Mouse (Mus musculus) lung, embryonic 14.5 days (tissue): ENCODE results near the gene Trip11. TPM values are rescaled to one million over a fixed set of nuclear protein-coding genes. Genes with fewer than 3 reads are reported as not detected.

Experiments used
- ATAC-seq: fragments of 200-750 bp; cut with Nextera tagmentation; 2 replicates; pipeline ENCODE4 v1.8.0; 2017; ENCODE audit warnings: mild to moderate bottlenecking, moderate TSS enrichment, moderate library complexity; ENCODE audit not compliant: insufficient read depth
- DNase-seq: peaks from one replicate; pipeline ENCODE4 v3.0.0-alpha.2; 2015
- H3K27ac ChIP-seq: fragments of 300-500 bp; sonication (generic); 2 replicates; pipeline ENCODE4 v1.5.1; 2014; ENCODE audit warnings: low read depth, mild to moderate bottlenecking, moderate library complexity
- H3K27me3 ChIP-seq: fragments of 300-500 bp; sonication (generic); 2 replicates; pipeline ENCODE4 v1.6.1; 2014; ENCODE audit warnings: low read length, control low read depth; ENCODE audit not compliant: insufficient read depth
- H3K36me3 ChIP-seq: fragments of 300-500 bp; sonication (generic); 2 replicates; pipeline ENCODE4 v1.6.1; 2014; ENCODE audit warnings: control low read depth; ENCODE audit not compliant: insufficient read depth
- H3K4me1 ChIP-seq: fragments of 300-500 bp; sonication (generic); 2 replicates; pipeline ENCODE4 v1.6.1; 2014; ENCODE audit warnings: antibody characterized with exemption, control low read depth; ENCODE audit not compliant: insufficient read depth
- H3K4me2 ChIP-seq: fragments of 300-500 bp; sonication (generic); 2 replicates; pipeline ENCODE4 v1.6.1; 2014; ENCODE audit warnings: mild to moderate bottlenecking
- H3K4me3 ChIP-seq: fragments of 300-500 bp; sonication (generic); 2 replicates; pipeline ENCODE4 v1.5.1; 2014; ENCODE audit warnings: low read depth, low read length
- H3K9ac ChIP-seq: fragments of 300-500 bp; sonication (generic); 2 replicates; pipeline ENCODE4 v1.6.1; 2014
- H3K9me3 ChIP-seq: fragments of 300-500 bp; sonication (generic); 2 replicates; pipeline ENCODE4 v1.6.1; 2016; ENCODE audit warnings: low read depth, low read length, control low read depth
- CTCF ChIP-seq: IDR thresholded peaks from 2 replicates; pipeline ENCODE4 v1.5.1; 2016; ENCODE audit warnings: antibody characterized with exemption, low read depth
- WGBS: fragments of 180-500 bp; shearing (Covaris S2); extraction: QIAGEN DNeasy Blood & Tissue Kit; methylation state at CpG from one replicate; pipeline ENCODE4 v1.1.7; 2014; 5-methylcytosine and 5-hydroxymethylcytosine counted together
- polyA plus RNA-seq: library from polyadenylated mRNA; unstranded; fragments of >200 nt; fragmentation: Nextera tagmentation; extraction: Ambion mirVana; gene quantifications from 2 replicates; pipeline ENCODE4 v1.2.1, GENCODE M21; 2014

Trip11 gene
- polyA plus RNA-seq, 1 experiment from 2014 or later: 25.9 TPM

DNA sequence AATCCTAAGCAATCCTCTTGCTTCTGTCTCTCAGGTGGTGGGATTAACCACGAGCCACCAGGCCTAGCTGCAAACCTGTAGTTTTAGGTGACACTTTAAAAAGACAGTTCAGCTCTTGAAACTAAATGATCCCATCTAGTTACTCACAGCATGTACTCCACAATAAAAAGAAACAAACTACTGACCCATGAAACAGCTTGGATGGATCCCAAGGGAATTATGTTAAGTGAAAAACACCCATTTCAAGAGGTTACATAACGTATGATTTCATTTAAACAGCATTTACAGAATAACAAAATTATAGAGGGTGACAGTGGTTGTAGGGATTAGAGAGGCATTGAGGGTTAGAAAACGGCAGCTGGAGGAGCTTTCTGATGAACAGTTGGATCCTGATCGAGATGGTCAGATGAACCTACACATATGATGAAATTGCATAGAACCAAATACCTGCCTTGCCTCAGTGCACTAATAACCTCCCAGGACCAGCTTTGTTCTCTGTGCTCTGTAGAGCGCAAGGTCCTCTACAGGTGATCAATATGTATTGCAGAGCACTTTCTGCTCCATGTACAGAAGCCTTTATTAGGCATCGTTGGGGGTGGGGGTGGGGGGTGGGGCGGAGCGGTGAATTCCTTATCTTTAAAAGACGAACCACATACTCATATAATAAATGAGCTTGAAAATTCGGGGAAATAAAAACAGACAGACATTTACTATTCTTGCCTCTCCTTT lies 76.4 kb downstream of the Trip11 start:
- H3K4me3 ChIP-seq: no peak overlapping the region
- TF ChIP-seq CTCF: no peak
- no peak overlapping the region for H3K9ac ChIP-seq
- no peaks in the 10 kb centered on the region for H3K27me3 ChIP-seq
- no peaks in the 10 kb centered on the region for H3K4me1 ChIP-seq
- DNase-seq: no peak
- H3K4me2 ChIP-seq: no peak overlapping the region
- ATAC-seq: no peak
- WGBS: 85% methylated on average over 10 of the region's 10 CpGs
- H3K36me3 ChIP-seq: peaks cover 33% of the 10 kb centered on the region
- no peaks in the 10 kb centered on the region for H3K9me3 ChIP-seq
- H3K27ac ChIP-seq: no peak overlapping the region

DNA sequence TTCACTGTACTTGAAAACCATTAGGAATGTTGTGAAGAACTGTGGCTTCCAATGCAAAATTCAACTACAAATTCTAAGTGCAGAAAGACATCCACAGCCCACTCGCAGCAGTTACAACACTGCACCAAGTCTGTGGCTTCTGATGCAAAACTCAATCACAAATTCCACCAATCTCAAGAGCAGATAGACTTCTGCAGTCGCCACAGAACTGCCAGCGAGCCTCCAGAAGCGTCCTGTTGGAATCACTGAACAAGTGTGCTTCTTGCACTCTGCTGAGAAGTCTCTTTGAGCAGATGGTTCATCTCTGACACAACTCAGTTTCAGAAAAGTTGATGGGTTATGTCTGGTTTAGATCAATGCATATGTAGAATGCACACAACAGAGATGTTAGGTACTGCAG lies 78.4 kb downstream of the Trip11 start:
- no peak overlapping the region for H3K9ac ChIP-seq

DNA sequence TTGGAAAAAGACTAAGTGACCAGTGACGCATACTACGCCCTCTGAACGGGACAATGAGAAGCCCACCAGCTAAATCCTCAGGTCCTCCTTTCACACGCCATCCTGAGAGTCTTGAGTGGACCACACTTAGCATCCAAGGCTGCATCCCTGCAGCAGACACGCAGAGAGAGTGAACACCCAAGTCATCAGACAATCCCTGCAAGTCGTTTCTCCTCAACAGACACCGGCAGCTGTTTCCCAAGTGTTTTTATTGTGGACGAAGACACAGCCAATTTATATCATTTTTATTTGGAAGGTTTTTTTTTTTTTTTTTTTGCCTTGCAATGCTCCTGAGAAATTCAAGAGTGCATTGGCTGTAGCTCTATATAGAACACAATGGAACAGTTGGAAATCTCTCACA lies 79.3 kb downstream of the Trip11 start:
- Histone ChIP-seq H3K36me3 (peaks cover 33% of the 10 kb centered on the region), H3K27me3 (no peaks in the 10 kb centered on the region), H3K9me3 (no peaks in the 10 kb centered on the region), H3K4me1 (no peaks in the 10 kb centered on the region), H3K4me2 (no peak overlapping the region), H3K27ac (no peak overlapping the region), H3K9ac (no peak overlapping the region), H3K4me3 (no peak overlapping the region)
- DNase-seq: peak; percentile 23
- no peak for ATAC-seq
- WGBS: 57% methylated on average over 8 of the region's 8 CpGs
- no peak for TF ChIP-seq CTCF

More for the DNA sequence above, 78.4 kb downstream of the Trip11 start:
- WGBS: 61% methylated on average over 4 of the region's 4 CpGs
- Histone ChIP-seq H3K27me3 (no peaks in the 10 kb centered on the region), H3K27ac (no peak overlapping the region), H3K4me3 (no peak overlapping the region), H3K4me1 (no peaks in the 10 kb centered on the region), H3K9me3 (no peaks in the 10 kb centered on the region), H3K4me2 (no peak overlapping the region), H3K36me3 (peaks cover 33% of the 10 kb centered on the region)
- DNase-seq (peak; percentile 66), ATAC-seq (no peak; the same call in 1 of the 2 replicates)
- TF ChIP-seq CTCF: no peak

DNA sequence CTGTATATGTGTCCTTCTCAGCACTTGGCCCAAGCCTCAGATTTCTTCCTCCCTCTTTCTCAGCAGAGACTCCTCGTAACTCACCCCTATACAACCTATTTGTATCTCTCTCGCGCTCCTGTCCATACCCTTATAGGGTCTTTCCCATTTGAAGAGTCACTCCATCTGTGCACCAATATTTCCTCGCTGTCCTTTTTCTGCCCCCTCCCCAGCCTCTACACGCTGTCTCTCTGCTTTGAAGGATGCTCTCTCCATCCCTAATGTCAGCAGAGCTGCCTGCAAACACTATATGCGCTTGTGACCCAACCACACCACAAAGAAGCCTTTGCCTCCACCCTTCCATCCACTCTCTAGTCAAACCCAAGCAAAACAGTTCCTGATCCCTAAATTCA lies 80.0 kb downstream of the Trip11 start:
- Histone ChIP-seq H3K27ac (no peak overlapping the region), H3K4me1 (no peaks in the 10 kb centered on the region), H3K4me2 (no peak overlapping the region), H3K36me3 (peaks cover 29% of the 10 kb centered on the region), H3K9me3 (no peaks in the 10 kb centered on the region), H3K4me3 (no peak overlapping the region), H3K9ac (no peak overlapping the region), H3K27me3 (no peaks in the 10 kb centered on the region)
- no peak for TF ChIP-seq CTCF
- WGBS: 72% methylated on average over 6 of the region's 6 CpGs
- DNase-seq (no peak), ATAC-seq (peak; percentile 21; the same call in 1 of the 2 replicates)

DNA sequence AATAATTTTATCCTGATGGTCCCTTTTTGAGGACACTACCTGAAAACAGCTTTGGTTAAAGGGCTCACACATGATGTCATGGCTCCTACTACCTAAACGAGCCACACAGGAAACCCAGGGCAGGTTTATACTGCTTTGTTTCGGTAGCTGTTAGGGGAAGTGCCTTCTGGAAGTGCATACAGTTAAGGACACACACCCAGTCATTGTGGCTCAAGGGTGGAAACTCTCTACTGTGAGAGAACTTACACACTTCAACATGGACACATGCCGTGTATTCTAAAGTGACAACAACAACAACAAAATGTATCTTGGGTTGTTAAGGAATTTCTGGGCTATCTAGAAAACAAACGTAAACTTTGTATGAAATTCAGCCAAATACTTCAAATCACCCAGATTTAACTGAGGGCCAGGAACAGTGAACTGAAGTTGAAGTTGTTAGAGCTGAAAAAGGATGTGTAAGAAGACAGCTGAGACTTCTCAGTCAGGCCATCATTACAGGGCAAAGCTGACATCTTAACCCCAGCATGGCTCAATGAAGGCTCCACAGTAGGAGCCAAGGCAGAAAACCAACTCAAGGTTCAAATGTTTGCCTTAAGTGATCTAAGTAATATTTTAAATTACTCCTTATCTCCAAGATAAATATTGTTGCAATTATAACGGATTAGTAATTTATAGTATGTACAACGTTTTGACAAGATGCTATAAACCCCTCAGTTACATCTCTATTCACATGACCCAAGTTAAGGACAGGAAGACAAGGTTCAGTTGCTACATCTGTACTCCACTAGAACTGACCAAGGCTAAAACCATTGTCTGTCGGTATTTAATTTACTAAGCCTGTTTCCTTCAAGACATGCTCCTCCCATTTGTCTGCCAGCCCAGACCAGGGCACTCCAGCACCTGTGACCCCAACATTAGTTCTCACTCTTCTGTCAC lies 80.6 kb downstream of the Trip11 start:
- DNase-seq (peak; percentile 58), ATAC-seq (peak; percentile 56)
- H3K36me3 ChIP-seq: peaks cover 22% of the 10 kb centered on the region
- H3K27me3 ChIP-seq: no peaks in the 10 kb centered on the region
- no peak overlapping the region for H3K4me3 ChIP-seq
- no peak for TF ChIP-seq CTCF
- H3K4me2 ChIP-seq: no peak overlapping the region
- no peak overlapping the region for H3K27ac ChIP-seq
- WGBS: 44% methylated on average over 7 of the region's 7 CpGs
- H3K9me3 ChIP-seq: no peaks in the 10 kb centered on the region
- H3K4me1 ChIP-seq: no peaks in the 10 kb centered on the region
- no peak overlapping the region for H3K9ac ChIP-seq

DNA sequence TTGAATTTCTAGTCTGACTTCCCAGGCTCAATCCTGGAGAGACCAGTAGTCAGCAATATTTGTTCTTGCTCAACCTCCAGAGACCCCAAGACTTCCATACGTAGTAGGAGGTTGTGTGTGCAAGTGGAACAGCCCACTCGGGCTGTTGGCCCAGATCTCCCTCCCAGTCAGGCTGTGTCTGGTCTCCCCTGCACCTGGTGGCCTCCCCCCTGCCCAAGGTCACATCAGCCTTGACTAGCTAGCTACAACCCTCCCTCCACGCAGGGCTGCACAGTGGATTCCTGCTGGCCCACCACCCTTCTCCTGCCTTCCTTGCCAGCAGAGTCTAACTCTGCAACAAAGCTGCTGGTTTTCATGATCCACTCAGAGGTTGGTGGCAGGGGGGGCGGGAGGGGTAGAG lies 81.8 kb downstream of the Trip11 start:
- DNase-seq (no peak), ATAC-seq (0 out of 2 replicates have a peak, but pooled peaks have one; percentile 26)
- Histone ChIP-seq H3K9ac (no peak overlapping the region), H3K4me1 (no peaks in the 10 kb centered on the region), H3K4me2 (no peak overlapping the region), H3K27ac (peak overlapping the region; percentile 7; the same call in 1 of the 2 replicates), H3K27me3 (no peaks in the 10 kb centered on the region), H3K9me3 (no peaks in the 10 kb centered on the region), H3K4me3 (no peak overlapping the region), H3K36me3 (peaks cover 12% of the 10 kb centered on the region; the same call in 1 of the 2 replicates)
- 61% methylated on average over 4 of the region's 4 CpGs for WGBS
- TF ChIP-seq CTCF: no peak

DNA sequence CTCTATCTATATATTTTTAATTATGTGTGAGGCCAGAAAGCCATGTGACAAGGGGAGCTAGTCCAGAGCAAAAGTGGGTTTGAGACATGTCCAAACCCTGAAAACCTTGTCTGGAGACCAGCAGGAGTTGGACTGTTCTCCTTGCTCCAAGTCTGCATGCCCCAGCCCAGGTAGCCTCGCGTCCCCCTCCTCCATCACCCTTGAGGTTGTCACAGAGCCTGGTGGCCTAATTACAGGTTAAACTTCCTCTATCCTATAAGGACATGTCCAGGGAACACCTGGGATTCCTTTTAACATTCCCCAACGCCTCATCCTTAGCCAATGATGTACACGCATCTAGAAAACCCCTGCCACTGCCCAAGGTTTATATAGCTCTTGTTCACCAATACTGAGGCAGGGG lies 89.9 kb downstream of the Trip11 start:
- no peak overlapping the region for H3K4me3 ChIP-seq
- H3K27ac ChIP-seq: no peak overlapping the region
- 94% methylated on average over 4 of the region's 4 CpGs for WGBS
- no peak overlapping the region for H3K4me2 ChIP-seq
- no peaks in the 10 kb centered on the region for H3K27me3 ChIP-seq
- DNase-seq: no peak
- no peak for ATAC-seq
- TF ChIP-seq CTCF: no peak
- H3K36me3 ChIP-seq: no peaks in the 10 kb centered on the region
- 0 out of 2 replicates have a peak, but pooled peaks cover 6% of the 10 kb centered on the region for H3K4me1 ChIP-seq
- H3K9ac ChIP-seq: no peak overlapping the region
- no peaks in the 10 kb centered on the region for H3K9me3 ChIP-seq
